Mouse (Mus musculus) kidney, adult 2 months (tissue): Measurements from ENCODE around the gene Sgsh. TPM values are rescaled to one million over a fixed set of nuclear protein-coding genes. Genes with fewer than 3 reads are reported as not detected.
"Not testable (repeated sequence)": the region's sequence is repeated elsewhere in the genome, so short reads cannot be mapped to it uniquely, and the experiment has no call there.

Experiments
- DNase-seq: peaks from one replicate; pipeline ENCODE4 v3.0.0; 2021
- H3K27ac ChIP-seq: fragments of 200-500 bp; 2 replicates; pipeline ENCODE4 v1.5.1; 2012; ENCODE audit warnings: low read depth, low read length, control low read depth, inconsistent platforms; ENCODE audit not compliant: insufficient read depth
- H3K27me3 ChIP-seq: fragments of 200-500 bp; replicated peaks from 2 replicates; pipeline ENCODE4 v1.6.1; 2012; ENCODE audit warnings: mild to moderate bottlenecking, moderate library complexity, low read length, inconsistent platforms; ENCODE audit not compliant: control insufficient read depth, insufficient read depth
- H3K36me3 ChIP-seq: fragments of 200-500 bp; 2 replicates; pipeline ENCODE4 v1.6.1; 2012; ENCODE audit warnings: mild to moderate bottlenecking, moderate library complexity, low read length, inconsistent platforms; ENCODE audit not compliant: control insufficient read depth, insufficient read depth
- H3K4me1 ChIP-seq: fragments of 200-500 bp; 2 replicates; pipeline ENCODE4 v1.6.1; 2011; ENCODE audit warnings: low read length; ENCODE audit not compliant: control insufficient read depth, insufficient read depth
- H3K4me3 ChIP-seq: fragments of 200-500 bp; 2 replicates; pipeline ENCODE4 v1.5.1; 2011; ENCODE audit warnings: mild to moderate bottlenecking, low read depth, low read length, control low read depth; ENCODE audit not compliant: insufficient read depth
- CTCF ChIP-seq: fragments of 200-500 bp; conservative IDR thresholded peaks from 2 replicates; pipeline ENCODE4 v1.5.1; 2011; ENCODE audit warnings: low read depth, mild to moderate bottlenecking, control low read depth, low read length, moderate library complexity, mixed read lengths; ENCODE audit not compliant: insufficient read depth, insufficient read length
- POLR2A ChIP-seq: fragments of 200-500 bp; IDR thresholded peaks from one replicate; pipeline ENCODE4 v1.6.1; 2011; ENCODE audit warnings: low read depth, low read length, control low read depth
- WGBS: fragments of 180-500 bp; shearing (Covaris S2); methylation state at CpG from one replicate; pipeline ENCODE4 v1.1.7; 2018; 5-methylcytosine and 5-hydroxymethylcytosine counted together
- polyA plus RNA-seq: library from polyadenylated mRNA; depleted of rRNA; stranded (reverse); fragments of >200 nt; gene quantifications from 2 replicates; pipeline ENCODE4 v1.2.3, GENCODE M21; 2012

Gene Sgsh
- polyA plus RNA-seq, 1 experiment = 24.8 TPM

DNA sequence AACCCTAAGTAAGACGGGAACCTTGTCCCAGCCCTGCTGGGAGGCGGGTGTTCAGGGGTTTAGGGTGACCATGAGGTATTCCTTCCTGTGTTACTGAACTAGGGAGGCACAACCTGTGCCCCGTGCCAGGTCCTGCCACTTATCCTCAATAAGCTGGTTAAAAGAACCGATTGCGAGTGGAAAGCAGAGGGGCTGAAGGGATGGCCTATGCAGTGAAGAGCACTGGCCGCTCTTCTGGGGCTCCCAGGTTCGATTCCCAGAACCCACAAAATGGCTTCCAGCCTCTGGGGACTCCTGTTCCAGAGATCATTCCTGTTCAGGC lies 38.1 kb upstream of the Sgsh start:
- Histone ChIP-seq H3K4me3 (peak overlapping the region; percentile 86), H3K4me1 (peaks cover 12% of the 10 kb centered on the region), H3K36me3 (no peaks in the 10 kb centered on the region), H3K27me3 (no peaks in the 10 kb centered on the region), H3K27ac (peak overlapping the region; percentile 81)
- 15% methylated on average over 7 of the region's 7 CpGs for WGBS
- no peak for DNase-seq
- TF ChIP-seq POLR2A = no peak
- TF ChIP-seq CTCF = no peak

DNA sequence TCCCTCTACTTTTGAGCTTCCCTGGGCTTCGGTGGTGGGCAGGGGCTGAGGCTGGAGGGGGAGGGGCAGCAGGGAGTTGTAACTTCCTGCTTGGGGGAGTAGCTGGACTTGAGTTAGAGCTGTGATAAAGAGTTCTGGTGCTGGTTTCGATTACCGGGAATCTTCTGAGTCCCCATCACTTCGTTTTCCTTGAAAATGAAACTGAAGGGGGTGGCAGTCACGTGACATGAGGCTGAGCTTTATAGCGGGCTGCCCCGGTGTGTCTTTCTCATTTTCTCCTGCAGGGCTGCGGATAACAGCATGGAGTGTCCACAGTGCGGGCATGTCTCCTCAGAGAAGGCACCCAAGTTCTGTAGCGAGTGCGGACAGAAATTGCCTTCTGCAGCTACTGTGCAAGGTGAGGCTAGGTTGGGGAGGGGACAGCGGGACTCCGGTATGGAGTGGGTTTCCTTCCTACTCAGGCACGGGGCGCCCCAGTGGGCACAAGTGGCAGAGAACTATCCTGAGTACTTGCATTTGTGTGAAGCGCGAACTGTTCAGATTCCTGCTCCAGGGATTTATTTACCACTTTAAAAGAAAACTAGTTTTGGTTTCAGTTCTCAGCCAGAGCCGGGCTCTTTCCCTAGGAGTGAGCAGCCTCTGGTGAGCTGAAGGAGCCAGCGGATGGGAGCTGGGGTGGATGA lies 37.6 kb upstream of the Sgsh start, which contains the start of gene Rnf213:
Gene Rnf213, plus strand, starts transcription at position 301 of the 683 bp plus-strand sequence.
- H3K4me3 ChIP-seq = peak within 1 kb of the TSS; percentile 86
- no peaks in the 10 kb centered on the region for H3K36me3 ChIP-seq
- peak within 1 kb of the TSS; percentile 81 for H3K27ac ChIP-seq
- no peaks in the 10 kb centered on the region for H3K27me3 ChIP-seq
- H3K4me1 ChIP-seq = peaks cover 12% of the 10 kb centered on the region
- WGBS = under 1% methylated on average over 19 of the region's 19 CpGs
- TF ChIP-seq POLR2A = no peak
- peak; percentile 26; the same call in 1 of the 2 replicates for TF ChIP-seq CTCF
- peak; percentile 83 for DNase-seq

DNA sequence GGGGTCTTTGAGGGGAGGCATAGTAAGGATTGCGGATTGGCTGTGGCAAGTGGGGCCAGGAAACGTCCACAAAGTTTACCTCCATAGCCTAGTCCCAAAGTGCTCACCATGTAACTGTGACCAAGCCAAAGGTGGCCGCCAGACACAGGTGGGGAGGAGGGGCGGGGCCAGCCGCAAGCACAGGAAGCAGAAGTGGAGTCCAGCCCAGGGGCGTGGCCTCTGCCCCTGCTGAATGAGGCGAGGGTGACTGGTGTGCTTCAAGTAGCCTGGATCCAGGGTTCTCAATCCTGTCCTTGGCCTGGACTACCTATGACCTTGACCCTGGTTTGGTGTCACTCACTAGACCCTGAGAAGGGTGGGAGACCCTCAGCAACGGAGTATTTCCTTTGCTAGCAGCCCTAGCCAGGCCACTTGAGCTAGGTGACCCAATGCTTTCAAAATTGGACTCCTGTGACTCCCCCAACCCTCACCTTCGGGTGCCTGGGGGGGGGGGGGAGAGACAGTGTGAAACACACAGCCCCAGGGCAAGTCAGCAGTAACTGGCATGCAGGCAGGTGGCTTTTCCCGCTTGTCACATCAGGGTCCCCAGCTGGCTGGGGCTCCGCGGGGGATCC lies 36.8 kb upstream of the Sgsh start:
- no peaks in the 10 kb centered on the region for H3K27me3 ChIP-seq
- peaks cover 12% of the 10 kb centered on the region for H3K4me1 ChIP-seq
- H3K27ac ChIP-seq = peak overlapping the region; percentile 77
- 15% methylated on average over 12 of the region's 12 CpGs for WGBS
- TF ChIP-seq POLR2A (no peak), CTCF (no peak)
- H3K36me3 ChIP-seq = no peaks in the 10 kb centered on the region
- peak; percentile 90 for DNase-seq
- peak overlapping the region; percentile 25 for H3K4me3 ChIP-seq

DNA sequence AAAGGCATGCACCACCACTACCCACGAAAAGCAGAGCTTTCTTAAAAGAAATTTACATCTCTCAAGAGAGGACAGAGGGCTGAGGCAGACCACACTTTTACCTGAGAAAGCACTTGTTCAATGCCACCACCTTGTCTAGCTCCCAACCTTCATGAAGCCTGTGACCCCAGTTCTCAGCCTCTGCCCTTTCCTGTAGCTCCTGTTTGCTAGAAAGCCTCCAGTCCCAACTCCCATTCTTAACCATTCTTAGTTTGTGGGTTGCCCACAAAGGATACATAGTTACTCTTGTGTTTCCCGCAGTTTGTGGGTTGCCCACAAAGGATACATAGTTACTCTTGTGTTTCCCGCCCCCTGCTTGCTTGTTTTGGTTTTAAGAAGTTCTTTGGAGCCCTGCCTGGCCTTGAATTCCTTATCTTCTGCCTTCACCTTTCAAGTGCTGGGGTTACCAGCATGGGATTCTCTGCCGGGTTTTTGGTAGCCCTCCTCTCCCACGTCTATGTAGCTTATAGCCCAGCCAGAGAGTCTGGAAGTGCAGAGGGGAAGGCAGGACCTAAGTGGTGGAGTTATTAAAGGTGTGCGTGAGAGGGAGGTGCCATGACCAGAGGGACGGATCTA lies 36.2 kb upstream of the Sgsh start:
- H3K27me3 ChIP-seq = no peaks in the 10 kb centered on the region
- peak overlapping the region; percentile 77; the same call in 1 of the 2 replicates for H3K27ac ChIP-seq
- peak overlapping the region; percentile 20; the same call in 1 of the 2 replicates for H3K4me3 ChIP-seq
- H3K36me3 ChIP-seq = no peaks in the 10 kb centered on the region
- TF ChIP-seq CTCF = no peak
- no peak for DNase-seq
- WGBS = 57% methylated on average over 7 of the region's 7 CpGs
- H3K4me1 ChIP-seq = peaks cover 12% of the 10 kb centered on the region

DNA sequence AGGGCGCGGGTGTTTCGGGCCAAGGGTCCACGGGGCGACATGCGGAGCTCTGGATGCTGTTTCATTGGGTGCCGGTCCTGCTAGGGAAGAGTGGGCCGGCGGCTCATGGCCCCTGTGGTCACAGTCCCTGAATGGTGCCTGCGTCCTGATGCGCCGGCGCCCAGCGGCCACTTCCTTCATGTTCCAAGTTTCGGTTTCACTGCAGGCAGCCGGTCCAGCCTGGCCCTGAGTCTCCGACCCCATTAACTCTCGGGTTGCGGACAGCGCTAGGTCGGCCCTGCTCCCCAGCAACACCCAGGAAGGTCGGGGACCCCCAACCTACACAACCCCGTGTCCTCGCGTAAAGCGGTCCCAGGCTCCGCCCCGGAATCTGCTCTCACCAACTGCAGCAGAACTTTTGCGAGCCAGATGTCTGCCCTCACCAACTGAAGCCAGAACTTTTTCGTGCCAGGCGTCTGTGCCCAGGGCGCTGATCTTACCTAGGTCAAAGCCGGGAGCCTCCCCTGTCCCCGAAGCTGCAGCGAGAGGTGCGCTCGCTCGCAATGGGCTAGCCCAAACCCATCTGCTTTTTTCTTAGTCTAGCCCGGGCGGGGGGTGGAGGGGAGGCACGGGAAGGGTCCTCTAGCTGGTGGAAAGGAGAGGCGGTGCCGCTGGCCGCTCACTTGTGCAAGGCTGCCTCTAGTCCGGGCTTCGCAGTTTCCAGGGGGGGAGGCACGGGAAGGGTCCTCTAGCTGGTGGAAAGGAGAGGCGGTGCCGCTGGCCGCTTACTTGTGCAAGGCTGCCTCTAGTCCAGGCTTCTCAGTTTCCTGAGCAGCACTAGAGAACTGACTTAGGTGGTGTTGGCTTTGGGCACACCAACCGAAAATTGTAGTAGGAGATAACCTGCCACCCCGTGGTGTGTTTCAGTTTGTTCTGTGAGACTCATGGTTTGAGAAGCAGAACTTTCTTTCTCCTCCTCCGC lies 35.2 kb upstream of the Sgsh start:
- Histone ChIP-seq H3K27ac (peak overlapping the region; percentile 94), H3K27me3 (no peaks in the 10 kb centered on the region), H3K4me3 (peak overlapping the region; percentile 87), H3K4me1 (peaks cover 12% of the 10 kb centered on the region), H3K36me3 (no peaks in the 10 kb centered on the region)
- WGBS = 2% methylated on average over 53 of the region's 53 CpGs
- no peak for TF ChIP-seq POLR2A
- TF ChIP-seq CTCF = no peak
- DNase-seq = peak; percentile 86

DNA sequence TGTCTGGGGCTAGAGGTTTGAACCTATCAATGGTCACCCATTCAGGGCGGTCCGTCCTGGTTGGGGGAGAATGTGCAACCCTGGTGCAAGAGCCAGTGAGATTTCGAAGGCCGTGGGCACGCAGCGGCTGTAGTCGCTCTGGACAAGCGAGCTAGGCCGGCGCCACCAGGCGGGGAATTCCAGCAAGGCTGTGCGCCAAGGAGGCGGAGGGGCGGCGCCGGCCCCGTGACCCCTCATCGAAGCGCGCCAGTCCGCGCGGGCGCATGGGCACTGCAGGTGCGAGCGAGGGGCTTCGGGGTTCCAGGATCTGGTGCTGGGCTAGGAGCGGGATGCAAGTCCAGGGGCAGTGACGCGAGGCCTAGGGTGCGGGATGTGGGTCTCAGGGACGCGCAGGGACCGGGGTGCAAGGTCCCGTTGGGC lies 34.5 kb upstream of the Sgsh start:
- Histone ChIP-seq H3K36me3 (no peaks in the 10 kb centered on the region), H3K4me1 (peaks cover 12% of the 10 kb centered on the region), H3K27ac (peak overlapping the region; percentile 94), H3K4me3 (peak overlapping the region; percentile 87), H3K27me3 (no peaks in the 10 kb centered on the region)
- DNase-seq = peak; percentile 88
- under 1% methylated on average over 33 of the region's 35 CpGs for WGBS
- TF ChIP-seq POLR2A (peak; percentile 10), CTCF (peak; percentile 36; the same call in 1 of the 2 replicates)

DNA sequence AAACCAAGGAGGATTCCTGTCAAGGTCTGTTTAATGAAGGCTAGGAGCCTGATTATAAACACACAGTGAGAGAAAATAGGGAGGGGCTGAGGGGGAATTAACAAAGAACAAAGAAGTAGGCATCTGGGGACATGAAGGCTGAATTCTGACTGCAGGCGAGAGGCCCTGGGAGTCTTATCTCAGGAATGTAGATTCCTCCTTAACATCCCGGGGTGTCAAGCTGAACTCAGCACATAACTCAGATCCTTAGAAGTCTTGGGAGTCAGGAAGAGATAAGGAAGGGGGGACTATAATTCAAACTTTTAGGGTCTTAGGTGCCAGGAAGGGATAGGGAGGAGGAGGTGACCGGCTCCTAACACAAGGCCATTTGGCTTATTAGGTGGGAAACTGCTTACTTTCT lies 31.9 kb upstream of the Sgsh start:
- WGBS = 46% methylated on average over 3 of the region's 3 CpGs
- H3K27ac ChIP-seq, H3K27me3 ChIP-seq, H3K4me1 ChIP-seq, H3K4me3 ChIP-seq, DNase-seq, H3K36me3 ChIP-seq: not testable (repeated sequence)
